Mouse (Mus musculus): ENCODE measurements around the gene Rcc2.

Gene Rcc2

DNA sequence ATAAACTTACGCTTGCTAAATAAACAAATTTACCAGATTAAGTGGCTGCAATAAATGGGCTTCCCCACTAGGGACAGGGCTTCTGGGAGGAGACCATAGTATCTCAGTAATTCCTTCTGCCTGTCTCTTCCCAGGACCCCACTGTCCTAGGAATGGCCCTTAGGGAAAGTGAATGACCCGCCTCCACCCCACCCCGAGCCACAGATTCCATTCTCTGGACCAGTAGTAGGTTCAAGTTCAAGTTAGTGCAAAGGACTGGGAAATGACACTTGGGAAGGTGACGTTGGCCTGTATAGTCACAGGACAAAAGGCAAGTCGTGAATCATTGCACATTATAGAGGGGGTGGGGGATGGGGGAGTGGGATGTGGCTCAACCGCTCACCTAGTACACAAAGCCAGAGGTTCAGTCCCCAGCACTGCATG lies 15.4 kb upstream of the Rcc2 start:
- in situ Hi-C loops (cut with MboI, MseI), result no loop called here

DNA sequence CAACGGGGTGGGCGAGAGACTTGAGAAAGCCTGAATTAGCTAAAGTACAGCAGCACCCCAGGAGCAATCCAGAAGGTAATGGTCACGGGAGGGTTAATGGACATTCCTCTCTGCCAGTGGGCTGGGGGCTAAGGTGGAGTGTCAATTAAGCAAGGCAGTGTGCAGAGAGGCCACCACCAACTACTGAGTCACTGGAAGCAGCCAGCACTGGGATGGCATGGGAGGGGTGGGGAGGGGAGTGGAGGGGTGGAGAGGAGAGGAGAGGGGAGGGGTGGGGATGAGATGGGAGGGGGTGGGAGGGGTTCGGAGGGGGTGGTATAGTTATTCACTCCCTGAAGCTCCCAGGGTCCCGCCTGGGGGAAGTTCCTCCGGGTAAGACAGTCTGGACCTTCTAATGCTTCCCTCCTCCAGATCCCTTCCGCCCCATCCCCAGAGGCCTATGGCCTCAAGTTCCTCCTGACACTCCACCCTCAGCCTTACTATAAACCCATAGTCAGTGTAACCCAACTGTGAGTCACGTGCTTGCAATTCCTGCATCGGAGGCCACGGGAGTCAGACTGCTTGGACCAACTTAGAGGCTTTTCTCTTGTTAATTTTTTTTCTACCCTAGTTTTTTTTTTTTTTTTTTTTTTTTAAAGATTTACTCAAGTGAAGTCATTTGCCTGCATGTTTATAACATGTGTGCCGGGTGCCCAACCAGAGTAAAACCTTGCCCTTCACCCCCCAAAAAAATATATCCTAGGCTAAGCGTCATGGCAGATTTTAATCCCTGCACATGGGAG lies 12.1 kb upstream of the Rcc2 start:
- in situ Hi-C loops (cut with MboI, MseI), result no loop called here

DNA sequence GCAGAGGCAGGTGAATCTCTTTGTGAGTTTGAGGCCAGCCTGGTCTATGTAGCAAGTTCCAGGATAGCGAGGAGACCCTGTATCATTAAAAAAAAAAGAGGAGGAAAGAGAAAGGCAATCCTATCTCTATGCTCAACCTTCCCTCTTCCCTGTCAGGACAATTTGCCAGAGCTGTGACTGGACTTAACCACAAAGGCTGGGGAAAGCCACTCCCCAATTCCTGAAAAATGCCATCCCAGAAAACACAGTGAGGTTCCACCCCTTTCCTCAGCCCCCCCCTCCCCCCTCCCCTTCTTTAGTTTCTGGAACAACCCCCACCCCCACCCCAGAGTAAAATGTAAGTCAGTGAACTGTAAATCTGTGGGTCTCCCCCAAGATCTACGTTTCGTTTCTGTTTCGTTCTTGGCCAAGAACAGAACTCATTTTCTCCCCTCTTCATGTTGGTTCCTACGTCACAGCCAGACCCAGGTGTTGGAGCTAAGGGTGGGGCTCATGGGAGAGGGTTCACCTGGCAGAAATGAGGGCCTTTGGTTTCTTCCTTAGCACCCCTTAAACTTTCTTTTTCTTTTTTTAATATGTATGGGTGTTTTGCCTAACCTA lies 11.4 kb upstream of the Rcc2 start:
- in situ Hi-C loops (cut with MboI, MseI), result no loop called here

DNA sequence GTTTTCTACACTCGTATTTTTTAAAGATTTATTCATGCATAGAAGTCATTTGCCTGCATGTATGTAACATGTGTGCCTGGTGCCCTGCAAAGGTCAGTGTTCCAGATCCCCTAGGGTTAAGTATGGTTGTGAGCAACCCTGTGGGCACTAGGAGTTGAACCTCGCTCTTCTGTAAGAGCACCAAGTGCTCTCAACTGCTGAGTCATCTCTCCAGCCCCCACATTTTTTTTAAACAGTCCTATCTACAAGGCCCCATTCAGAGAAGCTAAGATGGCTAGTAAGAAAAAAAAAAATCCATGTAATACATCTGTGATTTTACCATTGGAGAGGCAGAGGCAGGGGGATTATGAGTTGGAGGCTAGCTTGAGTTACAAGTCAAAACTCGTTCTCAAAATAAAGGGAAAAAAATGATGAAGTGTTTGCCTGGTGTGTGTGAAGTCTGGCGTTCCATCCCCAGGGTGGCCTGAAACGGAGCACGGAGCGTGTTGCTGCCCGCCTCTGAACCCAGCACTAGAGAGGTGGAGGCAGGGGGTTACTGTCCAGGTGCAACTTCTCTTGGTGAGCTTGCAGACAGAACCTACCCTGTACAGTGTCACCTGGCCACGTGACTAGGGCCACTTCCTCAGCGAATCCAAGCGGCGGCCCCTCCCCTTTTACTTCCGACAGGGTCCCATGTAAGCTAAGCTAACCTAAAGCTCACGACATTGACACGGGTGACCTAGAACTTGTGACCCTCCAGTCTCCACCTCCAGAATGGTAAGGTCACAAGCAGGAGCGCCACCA lies 10.3 kb upstream of the Rcc2 start:
- in situ Hi-C loops (cut with MboI, MseI), result no loop called here

DNA sequence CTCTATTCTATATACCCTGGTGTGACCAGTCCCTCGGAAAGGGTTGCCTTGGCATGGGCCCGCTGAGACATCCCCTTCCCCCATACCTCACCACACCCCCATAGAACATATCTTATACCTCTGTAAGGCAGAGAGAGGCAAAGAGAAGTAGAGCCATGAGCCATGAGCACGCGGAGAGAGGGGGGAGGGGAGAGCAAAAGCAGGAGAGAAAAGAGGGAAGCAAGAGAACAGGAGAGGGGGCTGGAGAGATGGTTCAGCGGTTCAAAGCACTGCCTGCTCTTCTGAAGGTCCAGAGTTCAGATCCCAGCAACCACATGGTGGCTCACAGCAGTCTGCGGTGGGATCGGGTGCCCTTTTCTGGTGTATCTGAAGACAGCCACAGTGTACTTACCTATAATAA lies 8.9 kb upstream of the Rcc2 start:
- in situ Hi-C loops (cut with MboI, MseI), result no loop called here

DNA sequence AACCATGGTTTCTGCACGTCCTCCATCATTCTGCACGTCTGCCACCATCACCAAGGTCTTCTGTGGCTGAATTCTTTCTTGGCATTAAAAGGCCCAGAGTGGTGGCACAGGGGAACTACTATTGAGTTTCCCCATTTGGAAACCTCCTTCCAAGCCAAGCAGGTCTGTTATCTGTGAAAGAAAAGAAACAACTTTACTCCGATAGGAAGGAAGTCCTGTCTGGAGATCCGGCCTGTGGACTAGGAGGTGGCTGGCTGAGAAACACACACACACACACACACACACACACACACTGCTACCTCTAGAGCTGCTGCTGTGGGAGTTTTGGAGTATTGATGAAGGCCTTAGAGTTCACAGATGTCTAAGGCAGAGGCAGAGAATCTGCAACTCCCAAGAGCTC lies 6.8 kb upstream of the Rcc2 start:
- in situ Hi-C loops (cut with MboI, MseI), result no loop called here

DNA sequence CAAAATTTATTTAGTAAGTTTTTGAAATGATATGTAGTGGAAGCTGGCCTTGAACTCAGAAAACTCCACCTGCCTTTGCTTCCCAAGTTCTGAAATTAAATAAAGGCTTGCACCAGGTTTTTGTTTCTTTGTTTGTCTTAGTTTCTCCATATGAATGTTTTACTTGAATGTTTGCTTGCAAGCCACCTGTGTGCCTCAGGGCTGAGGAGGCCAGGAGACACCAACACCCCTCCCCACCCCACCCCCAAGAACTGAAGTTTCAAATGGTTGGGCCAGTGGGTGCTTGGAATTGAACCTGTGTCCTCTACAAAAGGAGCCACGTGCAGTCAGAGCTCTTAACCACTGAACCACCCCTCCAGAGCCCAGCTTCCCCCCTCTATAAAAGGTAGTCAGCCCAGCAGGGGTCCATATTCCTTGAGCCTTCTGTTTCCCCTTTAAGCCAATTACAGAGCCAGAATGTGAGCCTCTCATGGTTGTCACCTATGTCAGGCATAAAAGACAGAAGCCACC lies 5.7 kb upstream of the Rcc2 start:
- in situ Hi-C loops (cut with MboI, MseI), result no loop called here

DNA sequence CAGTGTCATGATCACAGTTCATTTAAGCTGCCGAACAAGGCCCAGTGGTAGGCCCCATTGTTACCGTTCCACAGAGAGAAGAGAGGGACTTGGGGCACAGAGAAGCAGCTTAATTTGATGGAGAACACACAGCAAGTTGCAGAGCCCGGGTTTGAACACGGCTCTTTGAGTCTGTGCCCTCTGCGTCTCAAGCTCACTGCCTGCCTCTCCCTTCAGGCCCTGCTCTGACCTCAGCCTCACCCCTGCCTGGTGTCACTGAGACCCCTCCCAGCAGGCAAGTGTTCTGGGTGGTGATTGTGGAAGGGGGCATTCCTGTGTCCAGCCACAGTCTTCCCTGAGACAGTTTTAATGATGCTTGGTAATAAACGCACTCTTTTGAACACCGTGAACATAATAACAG lies 5.2 kb upstream of the Rcc2 start:
- in situ Hi-C loops (cut with MboI, MseI), result no loop called here

DNA sequence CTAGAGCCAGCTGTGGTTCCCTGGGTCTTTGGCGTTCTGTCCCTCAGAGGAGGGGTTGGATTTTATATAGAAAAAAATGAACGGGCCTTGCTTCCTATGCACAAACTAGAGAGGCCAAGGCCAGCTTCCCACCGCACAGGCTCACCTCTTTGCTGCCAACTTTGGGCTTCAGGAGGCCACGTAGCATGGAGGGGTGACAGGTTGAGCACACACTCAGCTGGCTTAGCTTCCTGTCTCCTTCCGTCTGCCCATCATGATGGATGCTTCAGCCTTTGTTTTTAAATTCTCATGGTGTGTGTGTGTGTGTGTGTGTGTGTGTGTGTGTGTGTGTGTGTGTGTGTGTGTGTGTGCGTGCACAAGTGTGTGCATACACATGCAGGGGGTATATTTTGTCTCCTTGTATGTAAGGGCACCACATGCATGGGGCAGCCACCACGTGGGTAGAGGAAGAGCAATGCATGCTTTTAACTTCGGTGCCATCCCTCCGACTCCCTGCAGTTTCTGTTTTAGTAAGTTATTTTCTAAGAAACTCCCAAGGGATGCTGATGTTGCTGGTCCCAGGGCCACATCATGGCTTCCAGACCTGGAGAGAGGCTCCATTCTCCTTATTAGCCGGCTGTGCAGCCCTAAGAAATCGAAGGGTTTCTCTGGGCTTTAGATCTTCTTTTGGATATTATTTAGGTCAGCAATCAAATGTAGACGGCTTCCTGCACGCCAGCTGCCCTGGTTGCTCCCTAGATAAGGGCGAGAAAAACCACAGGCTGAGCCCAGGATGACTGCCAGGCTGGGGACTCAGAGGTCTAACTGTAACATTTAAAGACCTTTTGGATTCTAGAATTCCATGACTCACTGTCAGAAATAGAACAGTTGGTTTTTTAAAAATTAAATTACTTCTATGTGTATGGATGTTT lies 4.4 kb upstream of the Rcc2 start:
- in situ Hi-C loops (cut with MboI, MseI), result no loop called here

DNA sequence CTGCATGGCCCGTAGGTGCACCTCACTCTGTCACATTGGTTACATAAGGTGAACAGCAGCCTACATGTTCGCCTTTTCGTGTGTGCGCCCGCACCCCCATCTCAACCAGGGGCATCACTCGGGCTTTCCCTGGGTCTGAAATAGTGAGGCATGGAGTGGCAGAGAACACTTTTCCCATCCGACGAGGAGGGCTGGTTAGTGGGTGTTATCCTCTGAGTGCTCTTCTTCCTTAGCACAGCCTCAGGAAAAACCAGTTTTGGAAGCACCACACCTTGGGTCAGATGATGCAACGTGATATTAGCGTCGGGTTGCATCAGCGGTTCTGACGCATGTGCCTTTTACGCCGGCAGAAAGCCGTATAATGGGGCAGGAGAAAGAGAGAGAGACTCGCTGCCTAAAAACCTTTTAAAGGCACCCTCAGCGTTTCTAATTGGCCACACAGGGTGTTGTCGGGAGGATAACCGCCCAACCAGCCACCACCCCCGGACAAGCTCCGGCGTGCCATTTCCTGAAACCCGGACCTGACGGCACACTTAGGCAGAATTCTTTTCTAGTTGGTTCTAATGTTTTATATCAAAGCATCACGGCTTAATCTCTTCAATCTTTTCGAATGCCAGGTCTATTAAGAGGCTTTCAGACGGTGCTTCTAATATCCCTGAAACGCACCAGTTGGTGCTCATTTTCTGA lies 757 bp upstream of the Rcc2 start:
- in situ Hi-C loops (cut with MboI, MseI), result loop anchor here (10.0 to 25.0 kb wide), 3 partner anchors 725 to 1495 kb away; partner anchors contain the start of genes Hspb7 and Spen

DNA sequence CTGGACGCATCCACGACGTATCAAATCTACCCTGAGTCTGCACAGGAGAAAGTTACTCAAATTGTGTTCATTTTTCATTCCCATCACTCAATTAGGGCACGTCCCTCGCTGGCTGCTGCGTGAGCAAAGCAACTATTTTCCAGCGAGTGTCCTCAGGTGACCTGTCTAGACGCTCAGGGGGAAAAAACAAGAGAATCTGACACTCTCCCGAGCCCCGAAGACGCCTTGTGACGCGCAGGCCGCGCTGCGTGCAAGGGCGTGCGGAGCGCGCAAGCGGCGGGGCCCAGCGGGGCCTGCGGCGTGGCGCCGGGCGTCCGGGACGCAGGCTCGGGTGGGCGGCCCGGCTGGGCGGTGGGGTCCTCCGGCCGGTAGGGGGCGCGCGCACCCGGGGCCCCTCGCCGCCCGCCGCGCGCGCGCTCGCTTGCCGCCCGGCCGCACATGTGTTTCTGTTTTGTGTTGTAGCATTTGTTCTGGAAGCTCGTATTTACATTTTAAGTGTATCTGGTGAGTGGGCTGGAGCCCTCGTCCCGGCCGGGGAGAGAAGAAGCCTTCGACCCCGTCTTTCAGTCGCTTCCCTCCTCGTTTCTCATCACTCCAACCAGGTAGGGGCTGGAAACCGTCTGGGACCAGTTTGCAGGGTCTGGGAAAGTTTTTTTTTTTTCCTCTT lies 841 bp downstream of the Rcc2 start:
- in situ Hi-C loops (cut with MboI, MseI), result loop anchor here (10.0 to 25.0 kb wide), 3 partner anchors 724 to 1496 kb away; partner anchors contain the start of genes Hspb7 and Spen

DNA sequence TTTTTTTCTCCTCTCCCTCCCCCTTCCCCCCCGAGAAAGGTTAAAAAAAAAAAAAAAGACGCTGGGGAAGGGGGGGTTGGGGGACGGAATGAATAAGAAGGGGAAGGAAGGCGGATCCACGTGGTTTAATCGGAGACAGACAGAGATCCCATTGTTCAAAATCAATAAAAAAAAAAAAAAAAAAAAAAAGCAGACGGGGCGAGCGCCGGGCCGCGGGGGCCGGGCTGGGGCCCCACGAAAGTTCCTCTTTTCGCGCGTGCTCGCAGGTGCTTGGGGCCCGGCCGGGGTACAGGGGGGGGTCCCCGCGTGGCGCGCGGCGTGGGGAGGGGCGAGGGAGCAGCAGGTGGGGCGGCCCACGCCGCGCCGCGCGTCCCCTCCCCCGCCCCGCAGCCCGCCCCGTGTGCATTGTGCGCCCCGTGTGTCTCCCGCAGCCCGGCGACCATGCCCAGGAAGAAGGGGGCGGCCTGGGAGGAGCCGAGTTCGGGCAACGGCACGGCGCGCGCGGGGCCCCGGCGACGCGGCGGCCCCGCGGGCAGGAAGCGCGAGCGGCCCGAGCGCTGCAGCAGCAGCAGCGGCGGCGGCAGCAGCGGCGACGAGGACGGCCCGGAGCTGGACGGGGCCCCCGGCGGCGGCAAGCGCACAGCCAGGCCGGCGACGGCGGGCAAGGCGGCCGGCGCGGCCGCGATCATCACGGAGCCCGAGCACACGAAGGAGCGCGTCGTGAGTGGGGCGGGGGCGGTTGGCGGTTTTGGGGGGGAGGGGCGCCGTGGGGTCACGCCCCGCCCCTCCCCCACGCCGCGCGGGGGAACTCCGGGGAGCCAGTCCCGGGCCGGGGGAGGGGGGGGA lies 1.6 kb downstream of the Rcc2 start:
- in situ Hi-C loops (cut with MboI, MseI), result loop anchor here (10.0 to 25.0 kb wide), 3 partner anchors 723 to 1497 kb away; partner anchors contain the start of genes Hspb7 and Spen

DNA sequence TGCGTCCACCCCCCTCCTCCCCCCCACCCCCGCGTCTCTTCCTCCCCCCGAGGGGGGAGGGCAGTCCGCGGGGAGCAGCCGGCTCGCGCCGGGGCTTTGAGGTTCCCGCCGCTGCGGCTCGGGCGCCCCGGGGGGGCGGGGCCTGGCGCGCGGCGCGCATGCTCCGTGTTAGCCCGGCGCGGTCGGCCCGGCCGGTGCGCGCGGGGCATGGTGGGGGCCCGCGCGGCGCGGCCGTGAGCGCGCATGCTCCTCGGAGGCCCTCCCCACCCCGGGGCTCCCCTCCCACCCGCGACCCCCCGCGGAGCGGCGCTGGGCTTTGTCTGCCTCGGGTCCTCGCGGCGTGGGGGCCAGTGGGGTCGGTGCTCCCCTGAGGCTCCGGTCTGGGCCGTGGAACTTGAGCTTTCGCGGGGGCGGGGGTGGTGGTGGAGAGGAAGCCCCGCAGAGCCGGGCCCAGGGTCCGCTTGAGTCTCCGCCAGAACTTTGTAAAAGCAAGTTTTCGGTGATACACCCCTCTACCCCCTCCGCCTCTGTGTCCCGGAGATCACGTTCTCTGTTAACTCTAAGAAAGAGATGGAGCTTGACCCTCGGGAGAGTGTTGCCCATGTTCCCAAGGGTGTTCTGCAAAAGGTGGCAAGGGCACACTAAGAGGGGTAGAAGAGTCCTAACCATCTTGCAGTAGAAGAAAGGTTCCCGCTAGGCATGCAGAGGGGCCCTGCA lies 2.4 kb downstream of the Rcc2 start:
- in situ Hi-C loops (cut with MboI, MseI), result loop anchor here (10.0 to 25.0 kb wide), 3 partner anchors 722 to 1498 kb away; partner anchors contain the start of genes Hspb7 and Spen

DNA sequence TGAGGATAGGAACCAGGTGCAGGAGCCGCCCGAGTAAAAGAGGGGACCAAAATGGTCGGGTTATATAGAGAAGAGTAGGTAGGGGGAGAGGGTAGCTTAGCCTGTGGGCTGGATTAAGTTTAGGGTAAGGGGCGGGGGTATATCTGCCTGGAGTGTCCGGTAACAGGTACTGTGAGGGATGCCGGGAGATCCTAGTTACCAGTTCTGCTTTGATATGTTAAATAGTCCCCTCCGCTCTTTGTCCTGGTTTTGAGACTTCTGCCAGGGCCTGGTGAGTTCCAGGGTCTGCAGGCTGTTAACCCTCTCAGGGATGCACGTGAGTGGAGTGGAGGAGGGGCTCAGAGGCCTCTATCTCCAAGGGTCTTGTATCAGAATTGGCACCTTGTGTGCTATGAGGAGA lies 3.3 kb downstream of the Rcc2 start:
- in situ Hi-C loops (cut with MboI, MseI), result loop anchor here (10.0 to 25.0 kb wide), 3 partner anchors 721 to 1499 kb away; partner anchors contain the start of genes Hspb7 and Spen

DNA sequence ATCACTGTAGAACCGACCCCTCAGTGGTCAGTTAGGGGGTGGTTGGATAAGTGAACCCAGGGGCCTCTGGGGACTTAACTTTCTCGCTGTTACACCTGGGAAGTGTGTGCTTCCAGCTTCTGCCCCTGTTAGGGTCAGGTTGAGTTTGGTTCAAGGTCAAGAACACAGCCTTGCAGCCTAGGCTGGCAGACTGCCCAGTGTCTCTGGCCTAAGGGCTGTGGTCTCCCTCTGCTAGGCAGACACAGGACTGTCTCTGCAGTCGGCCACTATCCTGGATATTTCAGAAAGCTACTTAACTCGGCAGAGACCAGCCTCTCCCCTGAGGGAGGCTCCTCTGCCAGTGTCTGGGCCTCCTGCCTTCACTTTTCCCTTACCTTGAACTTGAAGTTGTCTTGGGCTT lies 3.8 kb downstream of the Rcc2 start:
- in situ Hi-C loops (cut with MboI, MseI), result loop anchor here (10.0 to 25.0 kb wide), 3 partner anchors 721 to 1499 kb away; partner anchors contain the start of genes Hspb7 and Spen

DNA sequence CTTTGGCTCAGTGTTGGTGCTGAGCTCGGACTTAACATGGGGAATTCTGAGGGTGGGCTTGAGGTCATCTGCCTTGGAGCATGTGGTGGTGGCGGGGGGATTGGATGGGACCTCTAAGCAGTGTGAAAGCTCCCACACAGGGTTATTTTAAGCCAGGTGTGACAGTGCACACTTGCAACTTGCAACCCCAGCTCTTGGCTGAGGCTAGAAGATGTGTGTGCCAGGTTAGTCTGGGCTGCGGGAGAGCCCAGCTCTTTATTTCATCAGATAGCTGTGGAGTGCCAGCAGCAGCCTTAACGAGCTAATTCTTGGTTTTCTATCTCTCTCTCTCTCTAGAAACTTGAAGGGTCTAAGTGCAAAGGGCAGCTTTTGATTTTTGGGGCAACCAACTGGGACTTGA lies 7.3 kb downstream of the Rcc2 start:
- in situ Hi-C loops (cut with MboI, MseI), result loop anchor here (10.0 to 25.0 kb wide), 3 partner anchors 717 to 1503 kb away; partner anchors contain the start of genes Hspb7 and Spen

DNA sequence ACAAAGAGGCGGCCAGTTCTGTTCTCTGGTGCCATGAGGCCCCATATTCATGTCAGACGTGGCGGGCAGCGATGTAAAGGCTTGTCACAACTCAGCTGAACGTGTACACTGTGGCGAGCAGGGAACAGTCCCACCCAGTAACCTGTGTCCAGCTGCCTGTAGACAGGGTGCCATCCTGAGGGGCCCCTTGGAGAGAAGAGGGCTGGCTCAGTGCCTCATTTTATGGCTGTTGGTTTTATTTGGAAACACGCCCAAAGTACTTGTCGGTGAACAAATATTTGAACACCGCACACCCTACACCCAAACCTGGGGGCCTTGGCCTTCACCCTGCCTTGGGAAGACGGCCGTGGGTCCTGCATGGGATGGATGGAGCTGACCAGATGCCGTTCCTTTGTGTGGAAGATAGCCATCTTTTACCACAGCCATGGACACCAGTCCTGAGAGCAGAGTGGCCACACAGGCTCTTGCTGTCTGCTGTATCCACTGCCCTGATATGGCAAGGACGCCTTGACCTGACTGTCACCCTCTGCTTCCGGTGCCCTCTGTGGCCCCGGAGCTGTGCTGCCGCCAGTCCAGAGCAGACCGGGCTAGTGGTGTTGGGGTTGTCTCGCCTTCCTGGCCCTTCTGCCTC lies 8.1 kb downstream of the Rcc2 start:
- in situ Hi-C loops (cut with MboI, MseI), result loop anchor here (10.0 to 25.0 kb wide), 3 partner anchors 716 to 1504 kb away; partner anchors contain the start of genes Hspb7 and Spen
